Mouse (Mus musculus) G1E (cell line): ENCODE results near the gene Mmp23.
"Not testable (repeated sequence)": the region's sequence is repeated elsewhere in the genome, so short reads cannot be mapped to it uniquely, and the experiment has no call there.

Experiments used
- CTCF ChIP-seq: IDR thresholded peaks from 2 replicates; pipeline ENCODE4 v1.5.1; 2012; ENCODE audit warnings: low read depth, low read length, inconsistent platforms, mixed read lengths
- GATA1 ChIP-seq: IDR thresholded peaks from 2 replicates; pipeline ENCODE4 v1.6.1; 2012; ENCODE audit warnings: borderline replicate concordance, low read length, inconsistent platforms, mixed read lengths
- GATA2 ChIP-seq: IDR thresholded peaks from 2 replicates; pipeline ENCODE4 v1.6.1; 2012; ENCODE audit warnings: low read depth, low read length, inconsistent platforms, borderline replicate concordance
- POLR2AphosphoS5 ChIP-seq: IDR thresholded peaks from 2 replicates; pipeline ENCODE4 v1.6.1; 2012; ENCODE audit warnings: low read depth, low read length, inconsistent platforms; ENCODE audit not compliant: insufficient replicate concordance
- TAL1 ChIP-seq: conservative IDR thresholded peaks from 2 replicates; pipeline ENCODE4 v1.6.1; 2012; ENCODE audit warnings: low read depth, low read length, inconsistent platforms, mixed read lengths

- TF ChIP-seq CTCF, GATA1, TAL1, GATA2, POLR2AphosphoS5: not testable (repeated sequence)
These were observed 34.6 kb upstream of the Mmp23 start for GRCm38 (mm10) chr4:155687764-155688163.
